Mouse (Mus musculus) stomach, postnatal 0 days (tissue): ENCODE measurements around the gene S100a4. TPM values are rescaled to one million over a fixed set of nuclear protein-coding genes. Genes with fewer than 3 reads are reported as not detected.

Experiments
- ATAC-seq: fragments of 200-750 bp; cut with Nextera tagmentation; 2 replicates; pipeline ENCODE4 v1.8.0; 2017; ENCODE audit not compliant: low FRiP score, low TSS enrichment
- DNase-seq: peaks from one replicate; pipeline ENCODE4 v3.0.0-alpha.2; 2016; ENCODE audit warnings: low spot score
- H3K27ac ChIP-seq: fragments of 300-500 bp; sonication (generic); replicated peaks from 2 replicates; pipeline ENCODE4 v1.5.1; 2014; ENCODE audit warnings: mild to moderate bottlenecking, control low read depth
- H3K27me3 ChIP-seq: fragments of 300-500 bp; sonication (generic); 2 replicates; pipeline ENCODE4 v1.6.1; 2014; ENCODE audit warnings: low read length; ENCODE audit not compliant: control insufficient read depth, insufficient read depth
- H3K36me3 ChIP-seq: fragments of 300-500 bp; sonication (generic); 2 replicates; pipeline ENCODE4 v1.6.1; 2014; ENCODE audit warnings: low read length, mixed read lengths; ENCODE audit not compliant: control insufficient read depth, insufficient read depth
- H3K4me1 ChIP-seq: fragments of 300-500 bp; sonication (generic); replicated peaks from 2 replicates; pipeline ENCODE4 v1.6.1; 2014; ENCODE audit warnings: antibody characterized with exemption; ENCODE audit not compliant: control insufficient read depth, insufficient read depth
- H3K4me2 ChIP-seq: fragments of 300-500 bp; sonication (generic); replicated peaks from 2 replicates; pipeline ENCODE4 v1.6.1; 2014; ENCODE audit warnings: low read depth, mild to moderate bottlenecking, control low read depth, moderate library complexity
- H3K4me3 ChIP-seq: fragments of 300-500 bp; sonication (generic); 2 replicates; pipeline ENCODE4 v1.5.1; 2014; ENCODE audit warnings: low read depth, low read length, control low read depth
- H3K9ac ChIP-seq: fragments of 300-500 bp; sonication (generic); 2 replicates; pipeline ENCODE4 v1.6.1; 2014; ENCODE audit warnings: mild to moderate bottlenecking, low read length, control low read depth, mixed read lengths
- H3K9me3 ChIP-seq: fragments of 300-500 bp; sonication (generic); 2 replicates; pipeline ENCODE4 v1.6.1; 2016; ENCODE audit warnings: low read length; ENCODE audit not compliant: control insufficient read depth
- CTCF ChIP-seq: IDR thresholded peaks from 2 replicates; pipeline ENCODE4 v1.5.1; 2016; ENCODE audit warnings: antibody characterized with exemption, low read depth, mild to moderate bottlenecking, moderate library complexity
- EP300 ChIP-seq: optimal IDR thresholded peaks from 2 replicates; pipeline ENCODE3; 2016; ENCODE audit warnings: antibody characterized with exemption
- WGBS: fragments of 180-500 bp; shearing (Covaris S2); extraction: QIAGEN DNeasy Blood & Tissue Kit; methylation state at CpG from one replicate; pipeline ENCODE4 v1.1.7; 2014; 5-methylcytosine and 5-hydroxymethylcytosine counted together
- polyA plus RNA-seq: library from polyadenylated mRNA; unstranded; fragments of >200 nt; fragmentation: Nextera tagmentation; extraction: Ambion mirVana; gene quantifications from 2 replicates; pipeline ENCODE4 v1.2.1, GENCODE M21; 2015

Gene S100a4
- polyA plus RNA-seq, 1 experiment from 2014 or later = 17.4 TPM

DNA sequence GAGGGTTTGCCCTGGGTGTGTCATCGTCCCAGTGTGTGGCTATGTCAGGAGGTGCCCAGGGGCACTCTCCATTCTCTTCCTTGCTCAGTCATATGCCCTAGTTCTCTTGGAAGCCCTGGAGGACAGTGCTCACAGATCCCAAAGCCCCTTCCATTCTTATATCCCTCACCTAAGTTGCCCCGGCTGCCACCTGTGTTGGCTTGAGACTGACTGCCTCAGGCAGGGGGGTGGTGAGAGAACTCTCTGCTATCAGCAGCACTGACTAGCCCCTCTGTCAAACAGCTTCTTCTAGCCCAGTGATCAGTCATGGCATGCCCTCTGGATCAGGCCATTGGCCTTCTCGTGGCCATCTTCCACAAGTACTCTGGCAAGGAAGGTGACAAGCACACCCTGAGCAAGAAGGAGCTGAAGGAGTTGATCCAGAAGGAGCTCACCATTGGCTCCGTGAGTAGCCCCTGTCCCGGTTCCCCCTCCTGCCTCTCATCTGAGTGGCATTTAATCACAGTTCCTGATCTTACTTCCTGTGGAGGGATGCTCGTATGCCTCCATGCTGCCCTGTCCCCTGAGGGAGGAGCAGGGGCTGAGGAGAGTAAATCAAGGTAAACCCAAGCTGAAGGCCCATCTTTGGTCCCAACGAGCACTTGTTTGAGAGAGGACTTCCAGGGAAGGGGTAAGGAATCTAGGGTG, 10.0 kb downstream of the S100a4 start:
- H3K9ac ChIP-seq = peak overlapping the region; percentile 76
- no peaks in the 10 kb centered on the region for H3K27me3 ChIP-seq
- DNase-seq (no peak), ATAC-seq (0 out of 2 replicates have a peak, but pooled peaks have one; percentile 5)
- no peak for TF ChIP-seq EP300
- no peak for TF ChIP-seq CTCF
- peak overlapping the region; percentile 46 for H3K4me3 ChIP-seq
- H3K4me2 ChIP-seq = peak overlapping the region; percentile 64
- H3K36me3 ChIP-seq = no peaks in the 10 kb centered on the region
- H3K4me1 ChIP-seq = peaks cover 5% of the 10 kb centered on the region
- WGBS = 52% methylated on average over 7 of the region's 7 CpGs
- no peaks in the 10 kb centered on the region for H3K9me3 ChIP-seq
- peak overlapping the region; percentile 92 for H3K27ac ChIP-seq

DNA sequence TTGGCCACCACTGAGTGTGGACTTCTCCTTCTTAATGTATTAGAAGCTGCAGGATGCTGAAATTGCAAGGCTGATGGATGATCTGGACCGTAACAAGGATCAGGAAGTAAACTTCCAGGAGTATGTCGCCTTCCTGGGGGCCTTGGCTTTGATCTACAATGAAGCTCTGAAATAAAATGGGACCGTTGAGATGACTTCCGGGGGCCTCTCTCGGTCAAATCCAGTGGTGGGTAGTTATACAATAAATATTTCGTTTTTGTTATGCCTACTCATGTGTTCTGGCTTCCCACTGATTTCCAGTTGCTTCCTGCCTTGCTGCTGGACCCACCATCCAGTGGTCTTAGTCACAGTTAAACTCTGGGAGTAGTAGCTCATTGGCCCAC, 10.6 kb downstream of the S100a4 start:
- no peak for ATAC-seq
- peak overlapping the region; percentile 46 for H3K4me3 ChIP-seq
- WGBS = 70% methylated on average over 6 of the region's 6 CpGs
- no peak for DNase-seq
- peak overlapping the region; percentile 92 for H3K27ac ChIP-seq
- peak overlapping the region; percentile 64 for H3K4me2 ChIP-seq
- H3K9me3 ChIP-seq = no peaks in the 10 kb centered on the region
- H3K9ac ChIP-seq = peak overlapping the region; percentile 76
- no peak for TF ChIP-seq CTCF
- H3K36me3 ChIP-seq = no peaks in the 10 kb centered on the region
- H3K27me3 ChIP-seq = no peaks in the 10 kb centered on the region
- peaks cover 5% of the 10 kb centered on the region for H3K4me1 ChIP-seq

GRCm38 (mm10) chr3:90614611-90615251, 11.2 kb downstream of the S100a4 start:
- peak overlapping the region; percentile 46 for H3K4me3 ChIP-seq
- peak; percentile 82 for ATAC-seq
- H3K4me2 ChIP-seq = peak overlapping the region; percentile 64
- no peaks in the 10 kb centered on the region for H3K9me3 ChIP-seq
- no peaks in the 10 kb centered on the region for H3K36me3 ChIP-seq
- peaks cover 5% of the 10 kb centered on the region for H3K4me1 ChIP-seq
- H3K9ac ChIP-seq = peak overlapping the region; percentile 76
- no peaks in the 10 kb centered on the region for H3K27me3 ChIP-seq
- peak; percentile 81 for DNase-seq
- H3K27ac ChIP-seq = peak overlapping the region; percentile 92
- TF ChIP-seq CTCF = no peak
- no peak for TF ChIP-seq EP300
- 38% methylated on average over 11 of the region's 11 CpGs for WGBS

GRCm38 (mm10) chr3:90615415-90615814, 11.8 kb downstream of the S100a4 start:
- no peaks in the 10 kb centered on the region for H3K9me3 ChIP-seq
- H3K9ac ChIP-seq = no peak overlapping the region
- DNase-seq (peak; percentile 89), ATAC-seq (peak; percentile 72)
- peak overlapping the region; percentile 92 for H3K27ac ChIP-seq
- WGBS = 4% methylated on average over 7 of the region's 7 CpGs
- no peaks in the 10 kb centered on the region for H3K27me3 ChIP-seq
- peak overlapping the region; percentile 46; the same call in 1 of the 2 replicates for H3K4me3 ChIP-seq
- no peak for TF ChIP-seq EP300
- peak; percentile 94 for TF ChIP-seq CTCF
- peak overlapping the region; percentile 64 for H3K4me2 ChIP-seq
- peaks cover 5% of the 10 kb centered on the region for H3K4me1 ChIP-seq
- H3K36me3 ChIP-seq = no peaks in the 10 kb centered on the region

DNA sequence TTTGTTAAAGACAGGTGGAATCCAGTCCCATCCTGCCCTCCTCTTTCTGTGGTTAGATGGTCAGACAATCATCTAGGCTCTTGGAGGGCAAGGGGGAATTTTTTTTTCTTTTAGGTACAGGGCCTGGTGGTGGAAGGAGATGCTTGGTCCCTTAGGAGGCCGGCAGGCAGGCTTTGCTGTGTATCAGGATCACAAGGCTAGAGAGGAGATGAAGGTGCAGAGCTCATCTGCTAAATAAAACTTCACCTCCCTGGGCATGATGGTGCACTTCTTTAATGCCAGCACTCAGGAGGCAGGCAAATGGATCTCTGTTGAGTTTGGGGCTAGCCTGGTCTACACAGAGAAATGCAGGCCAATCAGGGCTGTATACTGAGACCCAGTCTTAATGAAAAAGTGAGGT, 12.3 kb downstream of the S100a4 start:
- peak overlapping the region; percentile 64 for H3K4me2 ChIP-seq
- WGBS = 41% methylated on average over 1 of the region's 1 CpGs
- no peak overlapping the region for H3K9ac ChIP-seq
- no peaks in the 10 kb centered on the region for H3K9me3 ChIP-seq
- no peaks in the 10 kb centered on the region for H3K36me3 ChIP-seq
- H3K27ac ChIP-seq = 0 out of 2 replicates have a peak overlapping the region, but pooled peaks have one; percentile 24
- no peak for ATAC-seq
- TF ChIP-seq CTCF = no peak
- TF ChIP-seq EP300 = no peak
- H3K27me3 ChIP-seq = no peaks in the 10 kb centered on the region
- peaks cover 5% of the 10 kb centered on the region for H3K4me1 ChIP-seq
- no peak for DNase-seq
- H3K4me3 ChIP-seq = no peak overlapping the region

GRCm38 (mm10) chr3:90617586-90617985, 14.0 kb downstream of the S100a4 start:
- Histone ChIP-seq H3K36me3 (no peaks in the 10 kb centered on the region), H3K27ac (no peak overlapping the region), H3K27me3 (no peaks in the 10 kb centered on the region), H3K9me3 (no peaks in the 10 kb centered on the region), H3K4me3 (no peak overlapping the region), H3K9ac (no peak overlapping the region), H3K4me2 (no peak overlapping the region), H3K4me1 (peaks cover 5% of the 10 kb centered on the region)
- ATAC-seq (no peak), DNase-seq (no peak)
- no peak for TF ChIP-seq EP300
- TF ChIP-seq CTCF = peak; percentile 66
- 0% methylated on average over 1 of the region's 1 CpGs for WGBS
